Mouse (Mus musculus): Measurements from ENCODE around the gene Cavin3. TPM values are rescaled to one million over a fixed set of nuclear protein-coding genes. Genes with fewer than 3 reads are reported as not detected.

Gene Cavin3
- polyA plus RNA-seq, 1 experiment from 2014 or later, result 75.7 TPM

- H3K9me3 ChIP-seq (ENCODE audit: low read length), result no peaks in the 10 kb centered on the region
- no peak overlapping the region for H3K27ac ChIP-seq (ENCODE audit: low read length)
- no peak overlapping the region for H3K9ac ChIP-seq (replicated peaks; ENCODE audit: low read length)
- no peaks in the 10 kb centered on the region for H3K4me1 ChIP-seq (ENCODE audit: insufficient read depth, low read length)
- ATAC-seq (ENCODE audit: low FRiP score, low TSS enrichment), result peak; percentile 84
- no peak overlapping the region for H3K4me2 ChIP-seq (replicated peaks; ENCODE audit: low read depth, low read length)
- H3K4me3 ChIP-seq (ENCODE audit: low read length), result no peak overlapping the region
- 14% methylated on average over 1 of the region's 1 CpGs for WGBS
- no peaks in the 10 kb centered on the region for H3K36me3 ChIP-seq (ENCODE audit: insufficient read depth, low read length)
- H3K27me3 ChIP-seq (ENCODE audit: insufficient read depth, low read length), result peaks cover 4% of the 10 kb centered on the region; the same call in 1 of the 2 replicates
Measured at GRCm38 (mm10) chr7:105432058-105432457, 50.0 kb downstream of the Cavin3 start.

Other genes starting within 250 kb of the Cavin3 start
- not detected in 2 replicates for gene Olfr688, start 194.2 kb downstream of the Cavin3 start, polyA plus RNA-seq (2015; fragmentation: Nextera tagmentation; extraction: Ambion mirVana)
- gene Olfr689, start 171.1 kb downstream of the Cavin3 start, polyA plus RNA-seq (2015; fragmentation: Nextera tagmentation; extraction: Ambion mirVana), result not detected in 2 replicates
- not detected in 2 replicates for gene Olfr690, start 148.2 kb downstream of the Cavin3 start, polyA plus RNA-seq (2015; fragmentation: Nextera tagmentation; extraction: Ambion mirVana)
- gene Olfr691, start 140.0 kb downstream of the Cavin3 start, polyA plus RNA-seq (2015; fragmentation: Nextera tagmentation; extraction: Ambion mirVana), result not detected in 2 replicates
- not detected in 2 replicates for gene Olfr692, start 114.1 kb downstream of the Cavin3 start, polyA plus RNA-seq (2015; fragmentation: Nextera tagmentation; extraction: Ambion mirVana)
- gene Gm5901, start 107.3 kb downstream of the Cavin3 start, polyA plus RNA-seq (2015; fragmentation: Nextera tagmentation; extraction: Ambion mirVana), result not detected in 2 replicates
- gene Fam160a2, start 82.2 kb downstream of the Cavin3 start, polyA plus RNA-seq (2015; fragmentation: Nextera tagmentation; extraction: Ambion mirVana), result 47.2 and 49.2 TPM in 2 replicates
- not detected in 2 replicates for gene Cnga4, start 77.7 kb downstream of the Cavin3 start, polyA plus RNA-seq (2015; fragmentation: Nextera tagmentation; extraction: Ambion mirVana)
- 0.67 and 0.85 TPM in 2 replicates for gene Cckbr, start 56.6 kb downstream of the Cavin3 start, polyA plus RNA-seq (2015; fragmentation: Nextera tagmentation; extraction: Ambion mirVana)
- gene Smpd1, start 72.1 kb upstream of the Cavin3 start, polyA plus RNA-seq (2015; fragmentation: Nextera tagmentation; extraction: Ambion mirVana), result 58.7 and 60.7 TPM in 2 replicates
- 62.1 and 62.2 TPM in 2 replicates for gene Apbb1, start 99.4 kb upstream of the Cavin3 start, polyA plus RNA-seq (2015; fragmentation: Nextera tagmentation; extraction: Ambion mirVana)
- 1.3 and 1.7 TPM in 2 replicates for gene Hpx, start 117.8 kb upstream of the Cavin3 start, polyA plus RNA-seq (2015; fragmentation: Nextera tagmentation; extraction: Ambion mirVana)
- gene Trim3, start 151.3 kb upstream of the Cavin3 start, polyA plus RNA-seq (2015; fragmentation: Nextera tagmentation; extraction: Ambion mirVana), result 38.7 and 39.2 TPM in 2 replicates
- 164 and 183 TPM in 2 replicates for gene Timm10b, start 157.8 kb upstream of the Cavin3 start, polyA plus RNA-seq (2015; fragmentation: Nextera tagmentation; extraction: Ambion mirVana)
- 92.4 and 92.5 TPM in 2 replicates for gene Arfip2, start 158.1 kb upstream of the Cavin3 start, polyA plus RNA-seq (2015; fragmentation: Nextera tagmentation; extraction: Ambion mirVana)
- 13.1 and 32.4 TPM in 2 replicates for gene Gm45799, start 158.3 kb upstream of the Cavin3 start, polyA plus RNA-seq (2015; fragmentation: Nextera tagmentation; extraction: Ambion mirVana)
- 1.7 and 2.0 TPM in 2 replicates for gene Dnhd1, start 168.5 kb upstream of the Cavin3 start, polyA plus RNA-seq (2015; fragmentation: Nextera tagmentation; extraction: Ambion mirVana)

Measured in kidney, embryonic 16.5 days (tissue).